Mouse (Mus musculus): Measurements from ENCODE around the gene Zcchc7.
"Not testable (repeated sequence)": the region's sequence is repeated elsewhere in the genome, so short reads cannot be mapped to it uniquely, and the experiment has no call there.

Zcchc7 gene

DNA sequence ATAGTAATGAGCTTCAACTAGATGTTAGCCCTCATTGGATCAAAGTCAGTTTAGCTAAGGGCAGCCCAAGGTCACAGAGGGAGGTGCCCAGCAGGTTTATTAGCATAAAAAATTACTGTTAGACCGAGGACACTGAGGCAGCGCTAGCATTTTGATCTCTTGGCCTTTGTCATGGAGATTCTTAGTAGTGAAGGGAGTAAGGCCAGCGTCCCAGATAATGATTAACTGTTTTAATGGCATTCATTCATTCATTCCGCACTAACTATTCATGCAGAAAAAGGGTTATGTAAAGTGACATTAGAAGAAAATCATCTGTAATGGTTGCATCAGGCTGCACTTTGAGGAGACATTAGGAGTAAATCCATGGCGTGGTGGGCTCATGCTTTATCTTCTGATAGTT, 165.2 kb downstream of the Zcchc7 start:
- no peak for DNase-seq

DNA sequence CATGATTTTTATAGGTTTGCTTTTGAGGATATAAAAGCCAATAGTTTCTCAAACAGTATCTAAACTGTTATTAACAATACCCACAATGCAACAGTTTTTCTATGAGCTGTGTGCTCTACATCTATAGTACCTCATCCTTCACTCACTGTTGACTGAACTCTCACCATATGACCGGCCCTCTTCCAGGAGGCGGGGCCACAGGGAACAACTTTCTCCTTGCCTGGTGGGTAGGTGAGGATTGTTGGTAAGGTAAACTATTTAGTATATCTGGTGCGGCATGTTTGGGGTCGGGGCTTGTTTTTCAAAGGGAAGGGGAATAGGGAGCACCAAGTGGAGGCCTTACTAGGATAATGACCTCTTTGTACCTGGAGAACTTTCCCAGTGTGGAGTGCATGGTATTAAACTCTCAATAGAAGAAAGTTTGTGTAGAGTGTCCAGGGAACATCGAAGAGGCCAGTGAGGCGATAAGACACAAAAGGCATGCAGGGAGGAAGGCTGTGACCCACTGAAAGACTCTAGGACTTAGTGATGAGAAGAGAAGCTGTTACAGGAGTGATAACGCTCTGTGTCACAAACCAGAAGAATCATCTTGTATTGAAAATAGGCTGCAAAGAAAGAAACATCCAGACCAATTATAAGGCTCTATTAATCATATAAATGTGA, 166.9 kb downstream of the Zcchc7 start:
- DNase-seq, result no peak

DNA sequence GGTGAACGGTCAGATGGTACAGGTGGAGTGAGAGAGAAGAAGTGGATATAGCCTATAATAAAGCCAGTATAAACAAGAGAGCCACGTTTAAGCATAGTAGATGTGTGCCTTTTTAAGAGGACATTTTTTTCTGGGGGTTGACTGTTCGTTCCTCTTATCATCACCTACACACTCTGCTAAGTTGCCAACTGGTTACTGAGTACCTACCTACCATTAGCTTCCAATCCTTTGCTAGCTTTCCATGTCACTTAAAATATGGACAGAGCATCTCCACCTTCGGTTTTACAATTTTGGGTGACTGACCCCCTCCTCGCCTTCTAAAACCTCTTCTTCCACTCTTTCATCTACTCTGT, 167.4 kb downstream of the Zcchc7 start:
- no peak for DNase-seq

DNA sequence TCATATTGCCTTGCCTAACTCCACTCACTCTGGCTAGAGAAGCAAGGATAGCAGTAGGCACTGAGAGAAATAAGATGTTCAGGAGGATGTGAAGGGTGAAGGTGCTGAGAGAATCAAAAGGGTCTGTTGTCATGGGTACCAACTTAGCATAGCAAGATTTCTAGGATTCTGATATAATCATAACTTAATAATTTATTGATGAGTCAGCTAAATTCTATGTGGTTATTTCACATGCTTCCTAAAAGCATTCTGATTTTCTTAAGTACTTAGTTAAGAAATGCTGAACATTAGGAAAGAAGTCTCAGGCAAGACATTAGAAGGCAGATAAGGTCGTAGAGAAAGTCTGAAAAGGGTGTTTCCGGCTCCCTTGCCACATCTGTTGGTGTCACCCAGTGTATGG, 172.3 kb downstream of the Zcchc7 start:
- no peak for DNase-seq

DNA sequence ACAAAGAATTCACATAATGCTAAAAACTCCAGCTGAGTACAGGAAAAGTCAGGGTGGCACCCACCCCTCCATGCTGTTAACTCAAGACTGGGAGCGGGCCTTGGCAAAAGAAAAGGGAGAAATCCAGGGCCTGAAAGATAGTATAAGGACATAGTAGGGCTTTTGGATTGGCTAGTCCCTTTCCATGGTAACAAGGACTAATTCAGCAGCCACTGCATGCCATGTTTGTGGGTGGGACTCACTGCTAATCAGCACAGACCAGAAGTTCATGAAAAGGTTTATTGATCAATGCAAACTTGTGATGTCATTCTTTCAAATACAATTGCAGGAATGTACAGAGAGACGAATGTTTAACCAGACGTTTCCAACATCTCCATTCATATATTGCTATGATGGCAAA, 173.1 kb downstream of the Zcchc7 start:
- DNase-seq, result no peak

DNA sequence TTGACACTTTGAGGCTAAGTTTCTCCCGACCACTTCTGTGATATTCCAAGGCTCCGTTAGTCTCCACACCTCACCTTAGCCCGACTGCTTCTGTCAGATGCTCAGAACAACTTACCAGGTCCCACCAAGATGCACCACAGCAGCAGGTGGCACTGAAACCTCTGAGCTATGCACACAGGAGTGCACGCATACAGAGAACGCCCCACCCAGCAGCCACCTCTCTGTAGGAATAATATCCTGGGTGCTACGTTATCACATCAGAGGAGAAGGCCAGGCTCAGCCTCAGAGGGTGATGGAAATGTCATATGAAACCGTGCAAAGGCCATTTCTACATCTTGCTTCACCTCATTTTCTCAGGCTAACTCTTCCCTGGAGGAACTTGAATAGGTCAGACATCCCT, 174.7 kb downstream of the Zcchc7 start:
- DNase-seq, result no peak

DNA sequence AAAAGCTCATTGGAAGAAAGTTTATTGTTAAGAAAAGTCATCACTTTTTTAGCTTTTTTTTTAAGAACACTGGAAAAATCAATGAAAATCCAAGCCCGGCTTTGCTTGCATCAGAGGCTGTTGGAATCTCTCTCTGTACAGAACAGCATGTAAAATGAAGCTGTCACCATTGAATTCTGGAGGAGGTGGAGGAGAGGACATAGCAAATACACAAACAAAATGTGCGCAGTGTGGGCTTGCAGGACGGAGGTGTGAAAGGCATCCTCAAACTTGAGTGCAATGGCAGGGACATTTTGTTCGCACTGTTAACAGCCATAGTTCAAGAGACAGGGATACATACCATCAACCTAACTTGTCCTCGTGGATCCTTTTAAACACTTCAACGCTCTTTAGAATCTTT, 176.1 kb downstream of the Zcchc7 start:
- no peak for DNase-seq

DNA sequence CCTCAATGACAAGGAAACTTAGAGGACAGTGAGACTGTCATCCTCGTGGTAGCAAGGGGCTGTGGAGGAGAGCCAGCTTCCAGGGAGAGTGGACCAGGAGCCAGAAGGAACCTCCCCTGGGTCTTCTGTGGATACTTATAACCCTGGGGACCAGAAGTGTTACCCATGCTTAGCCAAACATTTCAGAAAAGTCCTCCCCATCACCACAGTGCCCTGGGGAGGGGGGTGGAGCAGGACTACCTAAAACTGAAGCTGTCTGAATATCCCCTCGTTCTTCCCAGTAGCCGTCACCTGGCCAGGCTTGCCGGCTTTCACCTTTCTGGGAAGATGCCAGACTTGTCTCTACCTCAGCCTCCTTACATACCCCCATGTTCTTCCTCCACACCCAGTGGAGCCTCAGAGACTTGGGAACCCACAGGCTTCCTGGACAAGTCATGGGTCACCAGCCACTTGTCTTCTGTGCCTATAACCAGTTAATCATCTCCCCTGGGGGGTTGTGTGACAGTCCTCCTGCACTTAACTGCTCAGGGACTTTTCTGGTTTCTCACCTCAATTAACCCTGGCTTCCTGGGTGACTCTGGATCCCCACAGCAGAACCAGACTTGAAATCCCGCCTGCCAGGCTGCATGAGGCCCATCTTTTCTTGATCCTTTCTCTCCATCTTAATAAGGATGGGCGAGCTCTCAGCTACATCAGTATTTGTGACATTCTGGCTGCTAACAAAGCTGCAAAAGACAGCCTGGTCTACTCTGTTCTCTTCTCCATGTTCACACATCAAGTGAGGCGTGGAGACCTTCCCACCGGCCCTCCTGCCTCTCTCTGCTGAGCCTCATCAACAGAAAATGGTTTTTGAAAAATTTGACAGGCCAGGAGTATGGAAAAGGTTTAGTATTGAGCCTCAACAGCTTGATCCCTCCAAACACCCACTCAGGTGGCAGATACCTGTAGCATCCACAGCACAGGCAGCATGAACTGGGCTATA, 183.0 kb downstream of the Zcchc7 start:
- no peak for DNase-seq

DNA sequence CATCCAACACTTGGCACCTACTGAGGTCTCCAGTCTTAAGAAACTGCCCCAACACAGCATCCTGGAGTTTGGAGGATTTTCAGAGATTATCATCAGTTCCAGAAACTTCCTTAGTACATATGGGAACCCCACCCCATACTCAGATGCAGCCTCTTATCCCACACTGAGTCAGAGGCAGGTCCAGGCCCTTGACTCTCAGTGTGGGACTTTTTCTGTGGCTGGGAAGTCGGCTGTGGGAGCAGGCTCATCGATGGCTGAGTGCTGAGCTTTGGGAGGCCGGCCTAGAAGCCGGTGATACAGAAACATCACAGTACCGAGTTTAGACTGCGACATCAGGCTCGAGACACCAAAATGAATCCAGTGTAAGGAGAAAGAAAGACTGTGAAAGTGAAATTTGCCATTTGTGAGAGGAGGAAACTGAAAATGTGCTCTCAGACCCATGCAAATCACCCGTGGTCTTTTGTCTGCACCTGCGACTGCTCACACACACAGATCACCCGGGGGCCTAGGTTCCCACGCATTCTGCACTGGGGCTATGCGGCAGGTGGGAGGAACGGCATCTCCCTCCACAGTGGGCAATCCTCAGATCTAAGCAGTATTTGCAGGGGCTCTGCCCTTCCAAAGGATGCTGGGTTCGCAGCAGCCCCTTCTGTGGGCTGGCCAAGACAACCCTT, 184.0 kb downstream of the Zcchc7 start:
- no peak for DNase-seq

DNA sequence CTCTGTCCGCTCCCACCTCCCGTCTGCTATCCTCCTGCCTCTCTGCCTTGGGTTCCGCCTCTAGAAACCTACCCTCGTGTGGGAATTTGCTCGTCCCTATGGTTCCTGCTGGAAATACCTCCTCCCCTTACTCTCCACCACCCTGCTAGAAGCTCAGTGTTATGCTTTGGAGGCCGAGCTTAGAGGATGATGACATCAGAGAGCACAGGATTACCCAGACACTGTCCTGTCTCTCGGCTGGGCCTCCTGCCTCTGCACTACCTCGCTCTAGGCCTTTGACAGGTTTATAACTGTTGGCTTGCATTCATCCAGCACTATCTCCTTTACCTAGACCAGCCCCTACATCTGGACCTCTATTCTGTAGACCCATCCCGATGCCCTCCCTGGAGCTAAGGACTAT, 184.6 kb downstream of the Zcchc7 start:
- no peak for DNase-seq

DNA sequence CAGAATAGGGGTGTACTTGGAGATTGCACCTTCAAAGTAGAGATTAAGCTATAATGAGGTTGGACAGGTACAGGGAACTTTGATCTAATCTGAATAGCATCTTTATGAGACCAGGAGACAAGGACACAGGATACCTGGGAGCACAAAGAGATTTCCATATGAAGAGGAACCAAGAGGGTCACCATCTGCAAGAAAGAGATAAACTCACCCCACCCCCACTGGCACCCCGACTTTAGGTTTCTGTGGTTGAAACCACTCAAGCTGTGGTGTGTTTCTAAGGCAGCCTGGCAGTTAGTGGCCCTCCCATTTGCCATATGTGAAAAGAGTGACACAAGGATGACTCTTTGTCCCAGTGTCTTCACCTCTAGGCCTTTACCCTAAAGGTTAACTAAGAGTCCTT, 186.6 kb downstream of the Zcchc7 start:
- no peak for DNase-seq

DNA sequence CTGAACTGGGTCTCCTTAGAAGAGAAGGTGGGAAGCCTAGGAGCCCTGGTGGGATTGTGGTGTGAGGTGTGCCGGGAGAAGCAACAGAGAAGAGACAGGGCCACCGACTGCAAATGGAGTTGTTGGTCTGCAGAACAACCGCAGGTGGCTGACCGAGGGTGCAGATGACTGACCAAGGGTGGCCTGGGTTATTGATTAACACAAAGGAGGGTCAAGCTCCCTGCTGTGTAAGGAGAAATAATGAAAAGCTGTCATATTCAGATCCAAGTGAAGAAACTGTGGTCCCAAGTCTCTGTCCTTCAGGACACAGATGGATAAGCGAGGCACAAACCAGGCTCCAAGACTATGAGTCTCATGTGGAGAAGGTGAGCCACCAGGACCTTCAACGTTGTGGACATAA, 187.8 kb downstream of the Zcchc7 start:
- no peak for DNase-seq

DNA sequence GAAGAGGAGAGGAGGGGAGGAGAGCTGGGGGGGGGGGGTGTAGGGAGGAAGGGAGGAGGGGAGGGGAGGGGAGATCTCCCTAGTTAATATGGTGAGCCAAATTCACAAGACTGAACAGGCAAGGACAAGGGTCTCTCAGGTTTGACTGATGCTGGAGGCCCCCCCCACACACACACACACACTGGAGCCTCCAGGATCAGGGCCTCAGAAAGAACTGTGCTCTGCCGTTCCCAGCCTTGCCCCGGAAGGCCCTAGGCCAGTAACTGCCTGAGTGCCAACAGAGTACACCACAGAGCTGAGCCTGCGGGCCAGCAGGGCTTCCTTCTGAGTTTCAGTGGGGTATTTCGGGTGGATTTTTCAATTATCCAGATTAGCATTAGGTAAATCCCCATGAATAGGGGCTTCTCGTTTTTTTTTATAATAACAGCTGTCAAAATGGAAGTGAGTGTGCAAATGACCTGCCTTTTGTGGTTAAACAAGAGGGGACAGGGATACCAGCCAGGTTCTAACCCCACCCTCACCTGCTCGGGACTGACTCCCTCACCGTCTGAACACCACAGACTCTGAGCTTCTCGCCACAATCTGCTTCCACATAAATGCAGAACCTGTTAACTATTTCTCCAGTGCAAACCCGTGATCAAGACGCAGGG, 188.9 kb downstream of the Zcchc7 start:
- no peak for DNase-seq

DNA sequence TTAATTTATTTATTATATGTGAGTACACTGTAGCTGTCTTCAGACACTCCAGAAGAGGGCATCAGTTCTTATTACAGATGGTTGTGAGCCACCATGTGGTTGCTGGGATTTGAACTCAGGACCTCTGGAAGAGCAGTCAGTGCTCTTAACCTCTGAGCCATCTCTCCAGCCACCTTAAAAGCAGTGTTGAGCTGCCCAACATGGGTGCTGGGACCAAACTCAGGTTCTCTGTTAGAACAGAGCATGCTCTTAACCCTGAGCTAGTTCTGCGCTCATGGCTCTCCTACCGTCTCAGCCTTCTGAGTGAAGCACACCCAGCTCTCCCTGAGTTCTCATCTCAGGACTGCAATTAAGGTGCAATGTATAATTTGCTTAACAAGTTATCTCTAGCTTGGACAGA, 190.4 kb downstream of the Zcchc7 start:
- DNase-seq, result not testable (repeated sequence)

DNA sequence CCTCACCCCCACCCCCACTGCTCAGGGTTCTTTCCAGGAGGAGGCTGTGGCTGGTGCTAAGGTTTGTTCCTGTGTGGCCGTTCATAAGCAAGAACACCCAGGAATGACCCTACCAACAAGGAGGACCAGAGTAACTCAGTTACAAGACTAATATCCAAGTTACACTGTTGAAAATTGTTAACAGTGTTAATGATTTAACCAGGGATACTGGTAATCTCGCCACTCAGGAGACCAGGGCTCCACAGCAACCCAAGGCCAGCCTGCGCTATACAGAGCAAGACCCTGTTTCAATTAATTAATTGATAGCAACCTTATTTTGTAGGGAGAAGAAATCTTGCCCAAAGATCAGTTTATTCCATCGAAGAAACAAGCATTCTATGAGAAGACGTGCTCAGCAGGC, 191.8 kb downstream of the Zcchc7 start:
- DNase-seq, result no peak

DNA sequence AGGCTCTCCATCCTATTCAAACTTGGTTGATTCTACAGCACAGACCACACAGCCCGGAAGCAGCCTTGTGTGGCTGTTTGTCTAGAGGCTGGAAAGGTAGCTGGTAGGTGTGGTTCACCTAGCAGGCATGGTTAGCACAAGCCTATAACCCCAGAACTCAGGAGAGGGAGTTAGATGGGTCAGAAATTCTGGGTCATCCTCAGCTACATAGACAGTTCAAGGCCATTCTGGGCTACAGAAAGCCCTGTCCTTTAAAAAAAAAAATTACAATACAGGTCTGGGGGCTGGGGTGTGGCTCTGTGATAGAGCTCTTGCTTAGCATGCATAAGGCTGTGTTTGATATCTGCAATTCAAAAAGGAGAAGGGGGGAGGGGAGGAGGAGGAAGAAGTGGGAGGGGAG, 192.6 kb downstream of the Zcchc7 start:
- no peak for DNase-seq

DNA sequence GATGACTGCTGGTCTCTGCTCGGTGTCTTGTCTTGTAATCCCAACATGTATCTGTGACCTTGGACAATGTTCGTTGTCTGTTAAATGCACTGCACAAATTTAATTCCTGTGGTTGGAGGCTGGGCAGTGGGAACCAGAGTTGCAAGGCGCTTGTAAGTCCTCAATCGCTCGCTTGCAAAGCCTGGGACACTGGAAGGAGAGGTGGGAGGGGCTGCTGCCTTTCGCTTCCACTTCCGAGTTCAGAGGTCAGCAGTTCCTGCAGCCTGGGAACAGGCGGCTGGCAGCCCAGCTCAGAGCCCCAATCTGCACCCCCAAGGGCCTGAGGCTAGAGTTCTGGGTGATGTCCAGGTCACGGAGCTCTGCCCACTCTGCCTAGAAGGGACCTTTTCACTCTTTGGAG, 197.4 kb downstream of the Zcchc7 start:
- DNase-seq, result no peak

DNA sequence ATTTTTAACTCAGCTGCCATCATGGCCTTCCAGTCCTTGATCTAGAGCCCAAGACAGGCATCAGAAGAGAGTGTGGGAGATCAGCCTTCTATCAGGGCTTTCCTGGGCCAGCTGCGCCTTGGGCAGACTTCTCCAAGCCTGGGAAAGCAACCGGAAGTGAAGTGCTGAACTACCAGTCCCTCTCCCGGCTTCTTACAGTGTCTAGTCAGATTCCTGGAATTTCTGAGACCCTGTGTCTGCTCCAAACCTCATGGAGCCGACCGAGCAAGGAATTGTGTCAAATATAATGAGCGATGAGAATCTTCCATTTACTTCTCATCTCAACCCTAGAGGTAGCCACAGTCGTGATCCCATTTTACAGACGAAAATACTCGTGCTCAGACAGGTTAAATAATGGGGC, 203.1 kb downstream of the Zcchc7 start:
- DNase-seq, result no peak

DNA sequence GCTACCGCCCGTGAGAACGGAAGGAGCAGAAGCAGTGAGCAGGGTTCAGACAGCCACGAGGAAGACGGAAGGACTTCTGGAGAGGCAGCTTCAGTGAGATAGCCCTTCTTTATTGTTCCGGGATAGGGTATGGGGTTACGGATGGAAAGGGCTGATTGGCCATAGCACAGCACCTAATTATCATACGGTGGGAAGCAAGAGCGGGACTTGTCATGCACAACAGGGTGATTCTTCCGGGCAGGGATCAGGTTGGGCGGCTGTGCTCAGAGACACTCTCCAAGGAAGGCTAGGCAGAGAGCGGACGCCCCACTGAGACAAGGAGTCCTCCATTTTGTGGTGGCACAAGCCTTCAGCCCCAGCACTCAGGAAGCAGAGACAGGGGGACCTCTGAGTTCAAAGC, 203.5 kb downstream of the Zcchc7 start:
- DNase-seq, result no peak

DNA sequence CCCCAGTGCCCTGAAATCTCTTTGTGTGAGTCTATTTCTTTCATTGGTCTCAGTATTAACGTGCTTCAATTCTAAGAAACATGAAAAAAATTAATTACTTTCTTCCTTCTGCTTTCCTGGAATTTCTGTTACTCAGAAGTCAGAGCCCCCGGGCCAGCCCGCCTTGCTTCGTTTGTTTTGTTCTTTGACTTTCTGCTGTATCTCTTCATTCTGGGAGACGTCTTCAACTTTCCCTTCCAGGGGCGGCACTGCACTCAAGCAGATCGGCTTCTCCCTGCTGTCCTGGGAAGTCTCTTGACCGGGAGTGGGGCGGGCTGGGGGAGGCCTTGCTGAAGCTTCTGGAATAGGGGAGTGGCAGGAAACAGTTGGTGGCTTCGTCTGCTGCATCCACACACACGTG, 207.5 kb downstream of the Zcchc7 start:
- DNase-seq, result no peak

DNA sequence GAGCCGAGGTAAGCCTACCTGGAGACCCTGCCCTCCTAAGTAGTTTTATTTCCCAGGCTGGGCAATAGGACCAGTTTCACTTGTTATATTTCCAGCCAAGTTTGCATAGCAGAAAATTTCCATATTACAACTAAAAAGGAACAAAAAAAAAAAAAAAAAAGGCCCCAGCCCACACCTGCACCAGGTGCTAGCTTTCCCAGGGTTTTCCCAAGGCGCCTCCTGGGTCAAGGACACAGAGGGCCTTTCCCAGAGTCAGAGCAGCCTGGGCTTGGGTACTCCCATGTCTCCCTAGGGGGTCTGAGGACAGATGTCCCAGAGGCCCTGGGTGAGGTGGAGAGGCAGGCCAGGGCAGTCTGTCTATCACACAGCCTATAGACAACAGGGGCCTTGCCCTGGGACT, 209.5 kb downstream of the Zcchc7 start:
- no peak for DNase-seq

DNA sequence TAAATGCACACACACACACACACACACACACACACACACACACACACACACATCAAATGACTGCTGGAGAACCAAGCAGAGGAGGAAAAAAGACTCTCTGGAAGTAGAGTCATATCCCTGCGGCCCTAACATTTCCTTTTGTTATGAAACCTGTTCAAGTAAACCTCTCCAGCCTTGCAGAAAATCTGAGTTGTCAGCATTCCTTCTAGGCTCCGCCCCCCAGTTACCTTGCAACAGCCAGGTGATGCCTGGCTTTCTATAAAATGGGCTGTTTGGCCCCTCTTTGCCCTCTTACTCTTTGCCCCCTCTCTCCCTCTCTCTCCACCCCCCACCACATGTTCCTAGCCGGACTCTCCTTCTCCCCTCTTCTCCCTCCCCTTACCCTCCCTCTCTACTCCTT, 210.1 kb downstream of the Zcchc7 start:
- DNase-seq, result no peak

DNA sequence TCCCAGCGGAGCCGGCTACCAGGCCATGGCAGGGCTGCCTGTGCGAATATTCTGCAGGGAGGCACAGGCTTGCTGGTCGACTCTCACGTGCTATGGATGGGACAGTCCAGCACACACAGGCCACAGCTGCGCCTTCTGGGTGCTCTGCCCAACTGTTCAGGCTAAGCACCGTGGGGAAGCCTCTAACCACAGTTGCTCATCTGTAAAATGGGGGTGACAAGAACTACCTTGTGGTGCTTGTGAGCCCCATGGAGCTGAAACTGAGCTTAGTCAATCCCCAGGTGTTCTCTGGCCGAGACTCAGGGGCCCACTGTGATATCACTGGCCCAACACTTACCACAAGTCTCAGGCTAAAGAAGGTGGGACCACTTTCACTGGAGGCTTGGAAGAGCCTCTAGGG, 211.7 kb downstream of the Zcchc7 start:
- DNase-seq, result no peak

DNA sequence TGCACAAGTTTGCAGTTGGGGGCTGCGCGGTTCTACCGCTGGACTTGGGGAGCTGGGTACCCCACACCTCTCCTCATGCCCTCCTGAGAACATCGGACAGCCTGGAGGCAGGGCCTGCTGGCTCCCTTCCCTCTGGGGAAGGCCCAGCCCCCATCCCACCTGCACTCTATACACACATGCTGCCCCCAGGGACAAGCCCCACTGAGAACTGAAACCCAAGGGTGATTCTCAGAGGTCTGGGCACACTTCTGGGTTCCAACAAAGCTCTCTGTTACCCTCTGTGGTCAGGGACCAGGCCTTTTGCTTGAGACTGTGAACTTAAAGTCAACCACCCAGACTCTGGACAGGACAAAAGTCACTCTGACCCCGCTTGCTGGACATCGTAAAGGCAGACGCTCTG, 214.4 kb downstream of the Zcchc7 start:
- no peak for DNase-seq

Measured in right cerebral cortex, postnatal 14 days (tissue).